8 mouse cellular contexts compared by ENCODE assay signal in the genomic region with DNA sequence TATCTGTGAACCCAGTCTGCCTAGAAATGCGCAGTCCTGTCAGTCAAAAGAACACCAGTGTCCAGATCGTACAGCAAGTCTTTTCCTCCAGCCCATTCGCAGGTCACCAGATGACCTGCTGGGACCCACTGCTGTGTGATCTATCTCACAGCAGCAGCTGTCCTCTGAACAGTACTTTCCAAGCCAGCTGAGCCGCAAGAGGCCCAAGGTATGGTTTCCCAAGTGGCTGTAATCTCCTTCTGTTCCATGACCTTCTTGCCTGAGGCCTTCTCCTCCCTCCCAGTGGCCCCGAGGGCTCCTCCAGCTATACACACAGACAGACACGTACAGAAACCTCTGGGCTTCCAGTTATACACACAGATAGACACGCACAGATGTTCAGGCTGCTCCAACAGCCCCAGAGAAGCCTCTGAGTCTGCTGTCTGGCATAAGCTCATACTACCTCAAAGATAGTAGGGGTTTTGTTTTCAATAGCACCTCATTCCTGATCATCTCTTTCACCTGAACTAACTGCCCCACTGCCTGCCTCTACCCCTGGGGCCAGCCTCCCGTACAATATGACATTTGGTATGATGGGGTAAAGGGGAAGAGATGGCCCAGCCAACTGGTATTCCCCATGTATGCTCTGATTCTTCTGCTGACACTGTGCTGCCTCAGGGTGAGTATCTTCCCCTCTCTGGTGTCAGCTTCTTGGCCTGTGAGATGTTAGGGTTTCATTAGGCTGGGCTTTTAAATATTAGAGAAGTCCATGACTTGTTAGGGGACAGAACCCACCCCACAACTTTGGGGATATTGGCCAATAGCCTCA. TPM values are rescaled to one million over a fixed set of nuclear protein-coding genes. Genes with fewer than 3 reads are reported as not detected.
A peak's percentile ranks its signal among the peaks of the same experiment; 100 is the strongest.
DNase-seq lines count a peak whose midpoint lies in the region; ATAC-seq lines count a peak whose summit lies in the region.

No protein-coding gene starts in this region.

- H3K4me1 ChIP-seq in kidney, embryonic 15.5 days = peaks cover 20% of the 10 kb centered on the region
- H3K4me1 ChIP-seq in forebrain, embryonic 14.5 days (ENCODE audit: control insufficient read depth, insufficient read depth, low read length) = no peaks in the 10 kb centered on the region
- peaks cover 72% of the 10 kb centered on the region for H3K4me1 ChIP-seq in liver, embryonic 12.5 days

- H3K4me3 ChIP-seq in kidney, embryonic 15.5 days (replicated peaks) = no peak overlapping the region
- H3K4me3 ChIP-seq in forebrain, embryonic 14.5 days (ENCODE audit: low read depth, low read length) = no peak overlapping the region
- no peak overlapping the region for H3K4me3 ChIP-seq in liver, embryonic 12.5 days

- no peak for DNase-seq in kidney, adult 18-20 months
- no peak for DNase-seq in forebrain, embryonic 14.5 days (ENCODE audit: low spot score)
- DNase-seq in retina, postnatal 1 day = peak; percentile 38
- no peak for DNase-seq in kidney, postnatal 4 days
- no peak for DNase-seq in urinary bladder, postnatal 25 days (ENCODE audit: low spot score)
- DNase-seq in layer of hippocampus, postnatal 25 days (ENCODE audit: extremely low spot score in 1 of 2, low spot score in 1 of 2) = no peak

- ATAC-seq in kidney, embryonic 15.5 days (replicated peaks; ENCODE audit: low FRiP score) = no peak
- ATAC-seq in forebrain, embryonic 14.5 days = no peak
- peak; percentile 33 for ATAC-seq in liver, embryonic 12.5 days

- 0 out of 2 replicates have a peak overlapping the region, but pooled peaks have one; percentile 20 for H3K27ac ChIP-seq in kidney, embryonic 15.5 days
- peak overlapping the region; percentile 9; the same call in 1 of the 2 replicates for H3K27ac ChIP-seq in forebrain, embryonic 14.5 days (ENCODE audit: low read depth, low read length)
- peak overlapping the region; percentile 79 for H3K27ac ChIP-seq in liver, embryonic 12.5 days

- H3K4me2 ChIP-seq in kidney, embryonic 15.5 days = no peak overlapping the region
- no peak overlapping the region for H3K4me2 ChIP-seq in forebrain, embryonic 14.5 days (ENCODE audit: low read length)
- H3K4me2 ChIP-seq in liver, embryonic 12.5 days = peak overlapping the region; percentile 65

- 66% methylated on average over 8 of the region's 8 CpGs for WGBS in kidney, embryonic 15.5 days
- WGBS in forebrain, embryonic 14.5 days = 56% methylated on average over 8 of the region's 8 CpGs
- 18% methylated on average over 8 of the region's 8 CpGs for WGBS in liver, embryonic 12.5 days (ENCODE audit: insufficient replicate concordance)

- no peak overlapping the region for H3K9ac ChIP-seq in kidney, embryonic 15.5 days
- H3K9ac ChIP-seq in forebrain, embryonic 14.5 days (ENCODE audit: low read length) = no peak overlapping the region
- H3K9ac ChIP-seq in liver, embryonic 12.5 days = peak overlapping the region; percentile 57

- H3K27me3 ChIP-seq in kidney, embryonic 15.5 days = no peaks in the 10 kb centered on the region
- no peaks in the 10 kb centered on the region for H3K27me3 ChIP-seq in forebrain, embryonic 14.5 days (replicated peaks; ENCODE audit: control insufficient read depth, insufficient read depth, low read length)
- no peaks in the 10 kb centered on the region for H3K27me3 ChIP-seq in liver, embryonic 12.5 days (replicated peaks)

- H3K9me3 ChIP-seq in kidney, embryonic 15.5 days (replicated peaks) = no peaks in the 10 kb centered on the region
- no peaks in the 10 kb centered on the region for H3K9me3 ChIP-seq in forebrain, embryonic 14.5 days (replicated peaks; ENCODE audit: control insufficient read depth, low read length)
- no peaks in the 10 kb centered on the region for H3K9me3 ChIP-seq in liver, embryonic 12.5 days (replicated peaks)

- peaks cover 80% of the 10 kb centered on the region for H3K36me3 ChIP-seq in kidney, embryonic 15.5 days
- peaks cover 57% of the 10 kb centered on the region for H3K36me3 ChIP-seq in forebrain, embryonic 14.5 days (ENCODE audit: control insufficient read depth, insufficient read depth, low read length)
- H3K36me3 ChIP-seq in liver, embryonic 12.5 days = peaks cover 51% of the 10 kb centered on the region

RNA-seq across cellular contexts. Expression of gene Fads3, which starts 19.6 kb away (rescaled TPM):
- 21.5 and 22.3 TPM in 2 replicates for polyA plus RNA-seq in kidney, embryonic 15.5 days (2015; fragmentation: Nextera tagmentation; extraction: Ambion mirVana)
- polyA plus RNA-seq in forebrain, embryonic 14.5 days (2014; fragmentation: Nextera tagmentation; extraction: Ambion mirVana) = 9.6 and 12.5 TPM in 2 replicates
- 6.9 and 10.0 TPM in 2 replicates for polyA plus RNA-seq in liver, embryonic 12.5 days (2016; fragmentation: Nextera tagmentation; extraction: Ambion mirVana)
- 10 to 100 TPM; 26.3 to 27.9 TPM for total RNA-seq in layer of hippocampus, postnatal 25 days (2021)

RNA-seq across cellular contexts. Expression of gene Fads2, which starts 40.6 kb away (rescaled TPM):
- 76.5 and 98.4 TPM in 2 replicates for polyA plus RNA-seq in kidney, embryonic 15.5 days (2015; fragmentation: Nextera tagmentation; extraction: Ambion mirVana)
- polyA plus RNA-seq in forebrain, embryonic 14.5 days (2014; fragmentation: Nextera tagmentation; extraction: Ambion mirVana) = 71.1 and 71.5 TPM in 2 replicates
- 88.4 and 89.9 TPM in 2 replicates for polyA plus RNA-seq in liver, embryonic 12.5 days (2016; fragmentation: Nextera tagmentation; extraction: Ambion mirVana)
- total RNA-seq in layer of hippocampus, postnatal 25 days (2021) = 100 to 1,000 TPM; 164 to 182 TPM

RNA-seq across cellular contexts. Expression of gene Rab3il1, which starts 59.5 kb away (rescaled TPM):
- 28.0 and 34.3 TPM in 2 replicates for polyA plus RNA-seq in kidney, embryonic 15.5 days (2015; fragmentation: Nextera tagmentation; extraction: Ambion mirVana)
- 20.6 and 21.5 TPM in 2 replicates for polyA plus RNA-seq in forebrain, embryonic 14.5 days (2014; fragmentation: Nextera tagmentation; extraction: Ambion mirVana)
- 189 and 191 TPM in 2 replicates for polyA plus RNA-seq in liver, embryonic 12.5 days (2016; fragmentation: Nextera tagmentation; extraction: Ambion mirVana)
- 1 to 10 TPM; 9.3 TPM for total RNA-seq in layer of hippocampus, postnatal 25 days (2021)

RNA-seq across cellular contexts. Expression of gene Best1, which starts 59.6 kb away (rescaled TPM):
- 1.4 and 1.7 TPM in 2 replicates for polyA plus RNA-seq in kidney, embryonic 15.5 days (2015; fragmentation: Nextera tagmentation; extraction: Ambion mirVana)
- 1.1 and 1.4 TPM in 2 replicates for polyA plus RNA-seq in forebrain, embryonic 14.5 days (2014; fragmentation: Nextera tagmentation; extraction: Ambion mirVana)
- polyA plus RNA-seq in liver, embryonic 12.5 days (2016; fragmentation: Nextera tagmentation; extraction: Ambion mirVana) = 0.17 and 0.32 TPM in 2 replicates
- under 1 TPM; 0.85 to 0.96 TPM for total RNA-seq in layer of hippocampus, postnatal 25 days (2021)

Comparison
In these comparisons a context has a peak if more than half of its experiments do, and no peak if none do; other contexts are left out.
1. H3K27ac ChIP-seq: peak in every context shown above with its lines; median percentile 79 in liver, embryonic 12.5 days; 20 in kidney, embryonic 15.5 days; 9 in forebrain, embryonic 14.5 days.